Mouse (Mus musculus): Measurements from ENCODE around the gene Ahsa1. TPM values are rescaled to one million over a fixed set of nuclear protein-coding genes. Genes with fewer than 3 reads are reported as not detected.
A peak's percentile ranks its signal among the peaks of the same experiment; 100 is the strongest.
"Not testable (repeated sequence)": the region's sequence is repeated elsewhere in the genome, so short reads cannot be mapped to it uniquely, and the experiment has no call there.

Ahsa1 gene
- polyA plus RNA-seq, 1 experiment from 2014 or later, result 202 TPM

DNA sequence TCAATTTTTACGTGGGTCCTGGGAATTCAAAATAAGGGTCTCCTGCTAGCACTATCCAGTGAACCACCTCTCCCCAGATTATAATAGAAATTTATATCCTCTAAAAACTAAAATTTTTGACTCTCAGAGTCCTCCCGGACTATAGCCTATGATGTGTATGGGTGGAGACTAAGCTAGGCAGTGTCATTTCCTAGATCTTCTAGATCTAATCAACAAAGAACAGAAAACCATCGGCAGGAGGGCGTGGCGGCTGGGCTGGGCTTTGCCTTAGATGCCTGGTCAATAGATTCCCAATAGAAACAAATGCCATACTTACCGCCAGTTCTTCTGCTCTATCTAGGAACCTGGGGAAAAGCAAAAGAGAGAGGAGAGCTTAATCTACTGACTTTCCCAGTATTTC lies 16.1 kb upstream of the Ahsa1 start:
- Histone ChIP-seq H3K27ac (ENCODE audit: low read length) (no peak overlapping the region), H3K9me3 (ENCODE audit: control insufficient read depth, low read length) (no peaks in the 10 kb centered on the region), H3K4me1 (replicated peaks; ENCODE audit: control insufficient read depth, insufficient read depth, low read length) (no peaks in the 10 kb centered on the region), H3K4me2 (ENCODE audit: low read depth, low read length) (no peak overlapping the region), H3K4me3 (ENCODE audit: low read length) (no peak overlapping the region), H3K36me3 (ENCODE audit: control insufficient read depth, insufficient read depth, low read length) (peaks cover 40% of the 10 kb centered on the region), H3K9ac (ENCODE audit: low read length) (no peak overlapping the region), H3K27me3 (ENCODE audit: control insufficient read depth, insufficient read depth, low read depth, low read length) (no peaks in the 10 kb centered on the region)
- WGBS, result 88% methylated on average over 6 of the region's 6 CpGs
- ATAC-seq (ENCODE audit: low read depth), result no peak

DNA sequence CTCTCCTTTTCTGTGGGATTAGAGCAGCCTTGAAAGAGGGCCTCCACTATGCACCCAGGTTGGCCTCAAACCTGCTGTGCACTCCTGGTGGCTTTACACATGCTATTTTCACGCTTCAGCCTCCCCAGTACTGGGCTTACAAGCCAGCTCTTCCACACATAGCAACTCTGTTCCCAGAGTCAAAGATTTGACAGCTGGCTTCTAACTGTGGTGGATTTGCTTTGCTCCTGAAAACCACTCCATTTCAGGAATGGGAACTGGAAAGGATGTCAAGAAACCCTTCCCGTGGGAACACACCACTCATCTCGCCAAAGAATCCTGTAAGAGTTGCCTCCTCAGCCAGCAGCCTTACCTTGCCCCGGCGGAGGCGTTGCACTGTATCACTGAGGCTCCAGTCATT lies 12.4 kb upstream of the Ahsa1 start:
- 92% methylated on average over 6 of the region's 6 CpGs for WGBS
- no peak overlapping the region for H3K4me2 ChIP-seq (ENCODE audit: low read depth, low read length)
- H3K4me3 ChIP-seq (ENCODE audit: low read length), result no peak overlapping the region
- H3K9ac ChIP-seq (ENCODE audit: low read length), result no peak overlapping the region
- H3K27ac ChIP-seq (ENCODE audit: low read length), result no peak overlapping the region
- H3K36me3 ChIP-seq (ENCODE audit: control insufficient read depth, insufficient read depth, low read length), result peaks cover 38% of the 10 kb centered on the region
- no peaks in the 10 kb centered on the region for H3K4me1 ChIP-seq (replicated peaks; ENCODE audit: control insufficient read depth, insufficient read depth, low read length)
- H3K27me3 ChIP-seq (ENCODE audit: control insufficient read depth, insufficient read depth, low read depth, low read length), result no peaks in the 10 kb centered on the region
- no peaks in the 10 kb centered on the region for H3K9me3 ChIP-seq (ENCODE audit: control insufficient read depth, low read length)
- no peak for ATAC-seq (ENCODE audit: low read depth)

DNA sequence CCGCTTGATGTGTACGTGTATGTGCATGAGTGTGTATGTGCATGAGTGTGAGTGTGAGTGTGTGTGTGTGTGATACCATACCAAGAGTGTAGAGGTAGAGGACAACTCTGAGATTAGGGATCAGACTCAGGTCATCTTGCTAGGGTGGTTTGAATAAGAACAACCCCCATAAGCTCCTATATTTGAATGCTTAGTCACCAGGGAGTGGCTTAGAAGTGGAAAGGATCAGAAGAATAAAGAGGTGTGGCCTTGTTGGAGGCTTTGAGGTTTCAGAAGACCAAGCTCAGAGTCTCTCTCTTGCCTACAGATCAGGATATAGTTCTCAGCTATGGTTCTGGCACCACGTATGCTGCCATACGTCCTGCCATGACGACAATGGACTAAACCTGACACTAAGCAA lies 9.7 kb upstream of the Ahsa1 start:
- 90% methylated on average over 5 of the region's 5 CpGs for WGBS
- Histone ChIP-seq H3K36me3 (ENCODE audit: control insufficient read depth, insufficient read depth, low read length) (peaks cover 43% of the 10 kb centered on the region), H3K27me3 (ENCODE audit: control insufficient read depth, insufficient read depth, low read depth, low read length) (no peaks in the 10 kb centered on the region), H3K9me3 (ENCODE audit: control insufficient read depth, low read length) (no peaks in the 10 kb centered on the region), H3K4me1 (replicated peaks; ENCODE audit: control insufficient read depth, insufficient read depth, low read length) (no peaks in the 10 kb centered on the region), H3K27ac (ENCODE audit: low read length) (no peak overlapping the region), H3K4me2 (ENCODE audit: low read depth, low read length) (no peak overlapping the region), H3K9ac (ENCODE audit: low read length) (no peak overlapping the region), H3K4me3 (ENCODE audit: low read length) (no peak overlapping the region)
- no peak for ATAC-seq (ENCODE audit: low read depth)

DNA sequence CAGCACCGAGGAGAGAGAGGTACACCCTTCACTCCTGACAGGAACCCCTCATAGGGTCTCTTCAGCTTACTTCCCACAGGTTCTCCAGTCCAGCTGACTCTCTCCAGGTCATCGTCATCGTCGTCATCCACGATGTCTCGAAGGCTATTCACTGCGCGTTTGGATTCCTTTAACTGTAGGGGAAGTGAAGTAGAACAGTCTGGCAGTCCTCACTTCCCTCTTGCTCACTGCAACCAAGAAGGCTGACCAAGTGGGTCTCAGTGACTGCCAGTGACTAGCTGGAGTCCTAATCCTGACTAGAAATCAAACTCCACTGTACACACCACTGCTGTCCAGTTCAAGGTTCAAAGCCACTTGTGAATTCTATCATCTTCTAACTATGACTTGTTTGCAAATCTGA lies 5.7 kb upstream of the Ahsa1 start:
- WGBS, result 92% methylated on average over 8 of the region's 8 CpGs

DNA sequence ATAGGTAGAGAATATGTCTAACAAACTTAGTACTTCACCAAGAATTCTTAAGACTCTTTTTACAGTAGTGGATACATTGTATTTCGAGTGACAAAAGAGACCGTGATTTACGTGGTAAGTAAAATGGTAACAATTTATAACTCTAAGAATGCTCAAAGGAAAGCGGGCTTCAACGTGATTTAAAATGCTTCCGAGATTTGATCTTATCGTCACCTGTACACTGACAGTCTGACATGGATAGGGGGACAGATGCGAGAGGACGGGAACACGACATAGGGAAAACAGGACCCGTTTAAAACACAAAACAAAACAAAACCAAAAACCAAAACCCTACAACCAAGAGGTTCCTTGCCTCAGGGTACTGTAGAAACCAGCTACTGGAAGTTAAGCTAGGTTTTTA lies 835 bp upstream of the Ahsa1 start:
- Histone ChIP-seq H3K4me1 (replicated peaks; ENCODE audit: control insufficient read depth, insufficient read depth, low read length) (peaks cover 14% of the 10 kb centered on the region), H3K27ac (ENCODE audit: low read length) (peak overlapping the region; percentile 62), H3K9me3 (ENCODE audit: control insufficient read depth, low read length) (no peaks in the 10 kb centered on the region), H3K36me3 (ENCODE audit: control insufficient read depth, insufficient read depth, low read length) (peaks cover 26% of the 10 kb centered on the region), H3K27me3 (ENCODE audit: control insufficient read depth, insufficient read depth, low read depth, low read length) (no peaks in the 10 kb centered on the region), H3K9ac (ENCODE audit: low read length) (peak overlapping the region; percentile 72), H3K4me3 (ENCODE audit: low read length) (peak overlapping the region; percentile 96), H3K4me2 (ENCODE audit: low read depth, low read length) (peak overlapping the region; percentile 83)
- 21% methylated on average over 11 of the region's 11 CpGs for WGBS
- no peak for ATAC-seq (ENCODE audit: low read depth)

More for the DNA sequence above, 5.7 kb upstream of the Ahsa1 start:
- Histone ChIP-seq H3K9ac (ENCODE audit: low read length) (no peak overlapping the region), H3K9me3 (ENCODE audit: control insufficient read depth, low read length) (no peaks in the 10 kb centered on the region), H3K4me2 (ENCODE audit: low read depth, low read length) (no peak overlapping the region), H3K27ac (ENCODE audit: low read length) (no peak overlapping the region), H3K27me3 (ENCODE audit: control insufficient read depth, insufficient read depth, low read depth, low read length) (no peaks in the 10 kb centered on the region), H3K4me1 (replicated peaks; ENCODE audit: control insufficient read depth, insufficient read depth, low read length) (0 out of 2 replicates have a peak, but pooled peaks cover 6% of the 10 kb centered on the region), H3K4me3 (ENCODE audit: low read length) (no peak overlapping the region), H3K36me3 (ENCODE audit: control insufficient read depth, insufficient read depth, low read length) (peaks cover 33% of the 10 kb centered on the region)
- no peak for ATAC-seq (ENCODE audit: low read depth)

DNA sequence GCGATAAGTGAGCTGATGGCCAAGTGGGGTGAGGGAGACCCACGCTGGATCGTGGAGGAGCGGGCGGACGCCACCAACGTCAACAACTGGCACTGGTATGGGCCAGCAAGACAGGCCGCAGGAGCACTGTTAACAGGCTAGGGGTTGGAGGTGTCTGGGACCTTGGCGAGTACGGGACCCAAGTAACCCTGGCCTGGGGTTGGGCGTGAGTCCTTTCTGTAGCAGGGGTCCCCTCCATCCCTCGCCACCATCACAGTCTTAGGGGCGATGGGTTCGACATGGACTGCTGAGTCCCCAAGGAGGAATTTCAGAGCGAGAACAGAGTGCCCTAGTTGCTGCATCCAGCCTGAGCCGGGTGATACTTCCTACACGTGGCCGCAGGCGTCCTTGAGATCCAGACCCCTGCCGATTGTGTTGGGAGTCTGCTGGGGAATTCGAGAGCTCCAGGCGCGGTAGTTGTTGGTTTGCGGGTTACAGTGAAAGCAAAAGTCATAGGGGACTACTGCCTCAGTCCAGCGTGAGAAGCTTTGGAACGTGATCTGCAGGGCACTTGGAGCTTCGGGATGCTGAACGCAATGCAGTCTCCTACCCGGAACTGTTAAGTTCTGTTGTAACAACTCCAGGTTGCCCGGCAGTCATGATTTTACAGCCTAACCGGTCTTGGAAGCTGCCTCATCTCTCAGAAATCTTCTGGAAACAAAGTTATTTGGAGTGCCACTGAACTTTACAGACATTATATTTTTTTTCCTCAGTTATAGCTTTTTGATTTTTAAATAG lies 736 bp downstream of the Ahsa1 start:
- peaks cover 26% of the 10 kb centered on the region for H3K36me3 ChIP-seq (ENCODE audit: control insufficient read depth, insufficient read depth, low read length)
- peak overlapping the region; percentile 92 for H3K27ac ChIP-seq (ENCODE audit: low read length)
- peak; percentile 56 for ATAC-seq (ENCODE audit: low read depth)

DNA sequence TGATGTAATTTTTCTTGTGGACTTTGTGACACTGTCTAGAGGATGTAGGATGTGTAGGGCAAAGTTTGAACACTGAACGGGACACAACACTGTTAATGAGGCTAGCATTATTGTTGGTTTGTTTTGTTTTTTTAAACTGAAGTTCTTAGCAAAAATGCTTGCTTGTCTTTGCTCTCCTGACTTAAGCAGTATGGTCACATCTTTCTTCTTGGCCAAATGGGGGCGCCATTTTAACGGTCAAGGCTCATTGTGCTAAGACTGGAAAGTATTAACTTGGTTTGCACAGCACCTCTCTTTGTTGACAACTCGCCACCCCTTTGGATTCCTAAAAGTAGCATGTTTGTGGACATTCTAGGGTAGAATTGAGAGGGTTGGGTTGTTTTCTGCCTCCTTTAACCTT lies 1.4 kb downstream of the Ahsa1 start:
- Histone ChIP-seq H3K4me3 (ENCODE audit: low read length) (peak overlapping the region; percentile 96), H3K9ac (ENCODE audit: low read length) (peak overlapping the region; percentile 96), H3K27me3 (ENCODE audit: control insufficient read depth, insufficient read depth, low read depth, low read length) (no peaks in the 10 kb centered on the region), H3K9me3 (ENCODE audit: control insufficient read depth, low read length) (no peaks in the 10 kb centered on the region), H3K27ac (ENCODE audit: low read length) (no peak overlapping the region), H3K4me2 (ENCODE audit: low read depth, low read length) (peak overlapping the region; percentile 87), H3K4me1 (replicated peaks; ENCODE audit: control insufficient read depth, insufficient read depth, low read length) (peaks cover 14% of the 10 kb centered on the region), H3K36me3 (ENCODE audit: control insufficient read depth, insufficient read depth, low read length) (peaks cover 29% of the 10 kb centered on the region)
- ATAC-seq (ENCODE audit: low read depth), result no peak
- 13% methylated on average over 4 of the region's 4 CpGs for WGBS

More for the DNA sequence above, 736 bp downstream of the Ahsa1 start:
- peak overlapping the region; percentile 96 for H3K4me3 ChIP-seq (ENCODE audit: low read length)
- WGBS, result under 1% methylated on average over 31 of the region's 31 CpGs
- peaks cover 14% of the 10 kb centered on the region for H3K4me1 ChIP-seq (replicated peaks; ENCODE audit: control insufficient read depth, insufficient read depth, low read length)
- peak overlapping the region; percentile 87 for H3K4me2 ChIP-seq (ENCODE audit: low read depth, low read length)
- peak overlapping the region; percentile 96 for H3K9ac ChIP-seq (ENCODE audit: low read length)
- no peaks in the 10 kb centered on the region for H3K9me3 ChIP-seq (ENCODE audit: control insufficient read depth, low read length)
- no peaks in the 10 kb centered on the region for H3K27me3 ChIP-seq (ENCODE audit: control insufficient read depth, insufficient read depth, low read depth, low read length)

DNA sequence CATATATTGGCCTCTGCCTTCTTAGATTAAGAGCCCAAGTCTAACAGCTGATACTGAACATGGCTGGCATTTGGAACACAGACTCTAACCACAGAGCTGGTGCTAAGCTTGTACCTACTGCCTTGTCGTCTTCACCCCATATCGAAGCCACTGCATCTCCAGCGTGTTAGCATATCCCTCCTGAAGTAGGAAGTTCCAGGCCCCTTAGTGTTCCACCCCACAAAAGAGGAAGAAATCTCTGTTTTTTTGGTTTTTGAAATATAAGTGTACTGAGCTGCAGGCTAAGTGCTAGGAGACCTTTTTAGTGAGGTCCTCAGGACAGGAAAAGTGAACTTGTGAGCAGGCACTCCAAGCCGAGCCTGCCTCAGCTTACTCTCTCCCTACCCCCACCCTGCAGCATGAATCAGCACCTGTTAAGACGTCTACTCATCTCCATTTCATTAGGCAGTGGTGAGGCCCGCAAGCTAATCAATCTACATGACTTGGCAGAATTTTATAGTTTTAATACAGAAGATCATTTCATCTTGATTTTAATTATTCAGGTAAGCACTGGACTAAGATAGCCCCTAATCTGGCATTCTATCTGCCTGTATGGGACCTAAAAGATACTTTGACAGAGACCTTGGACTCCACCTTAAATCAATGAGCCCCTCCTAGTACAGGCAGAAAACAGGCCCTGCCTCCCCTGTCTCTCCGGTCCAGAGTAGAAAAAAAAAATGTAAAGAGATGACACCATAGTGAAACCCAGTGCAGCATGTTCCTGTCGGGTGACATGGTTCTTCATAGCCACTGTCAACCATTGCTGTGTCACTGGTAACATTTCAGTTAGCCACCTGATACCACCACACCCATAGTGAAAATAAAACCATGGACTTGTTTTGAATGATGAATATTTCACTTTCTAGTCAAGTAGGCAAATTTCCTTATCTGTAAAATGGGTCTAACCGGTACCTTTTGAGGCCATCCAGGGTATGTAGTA lies 8.9 kb downstream of the Ahsa1 start:
- H3K27me3 ChIP-seq (ENCODE audit: control insufficient read depth, insufficient read depth, low read depth, low read length), result no peaks in the 10 kb centered on the region
- no peak overlapping the region for H3K9ac ChIP-seq (ENCODE audit: low read length)
- H3K4me1 ChIP-seq (replicated peaks; ENCODE audit: control insufficient read depth, insufficient read depth, low read length), result peaks cover 3% of the 10 kb centered on the region
- H3K4me3 ChIP-seq (ENCODE audit: low read length), result no peak overlapping the region
- H3K4me2 ChIP-seq (ENCODE audit: low read depth, low read length), result no peak overlapping the region
- ATAC-seq (ENCODE audit: low read depth), result no peak
- H3K36me3 ChIP-seq (ENCODE audit: control insufficient read depth, insufficient read depth, low read length), result peaks cover 46% of the 10 kb centered on the region
- H3K27ac ChIP-seq (ENCODE audit: low read length), result no peak overlapping the region
- no peaks in the 10 kb centered on the region for H3K9me3 ChIP-seq (ENCODE audit: control insufficient read depth, low read length)
- whole genome bisulfite sequencing, result 83% methylated on average over 9 of the region's 9 CpGs

DNA sequence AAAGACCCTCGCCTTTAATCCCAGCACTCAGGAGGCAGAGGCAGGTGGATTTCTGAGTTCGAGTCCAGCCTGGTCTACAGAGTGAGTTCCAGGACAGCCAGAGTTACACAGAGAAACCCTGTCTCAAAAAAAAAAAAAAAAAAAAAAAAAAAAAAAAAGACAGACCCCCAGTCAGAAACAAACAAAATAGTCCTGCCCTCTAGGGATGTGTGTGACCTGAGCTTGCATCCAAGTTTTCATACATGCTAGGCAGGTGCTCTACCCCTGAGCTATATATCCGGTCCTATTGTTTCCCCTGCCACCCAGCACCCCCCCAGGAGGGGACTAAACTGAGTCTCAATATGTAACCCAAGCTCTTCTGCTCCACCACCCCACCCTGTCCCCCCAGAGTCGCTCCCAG lies 11.0 kb downstream of the Ahsa1 start:
- H3K9me3 ChIP-seq (ENCODE audit: control insufficient read depth, low read length); ATAC-seq (ENCODE audit: low read depth); H3K4me2 ChIP-seq (ENCODE audit: low read depth, low read length); H3K4me3 ChIP-seq (ENCODE audit: low read length); H3K27ac ChIP-seq (ENCODE audit: low read length); H3K4me1 ChIP-seq (replicated peaks; ENCODE audit: control insufficient read depth, insufficient read depth, low read length); H3K27me3 ChIP-seq (ENCODE audit: control insufficient read depth, insufficient read depth, low read depth, low read length); H3K9ac ChIP-seq (ENCODE audit: low read length): not testable (repeated sequence)
- H3K36me3 ChIP-seq (ENCODE audit: control insufficient read depth, insufficient read depth, low read length), result peaks cover 33% of the 10 kb centered on the region
- 75% methylated on average over 4 of the region's 4 CpGs for WGBS

Data from lung, embryonic 16.5 days (tissue).